Mouse (Mus musculus) stomach, postnatal 0 days (tissue): ENCODE data around the gene Hist1h3f.

Experiments used
- CTCF ChIP-seq: IDR thresholded peaks from 2 replicates; pipeline ENCODE4 v1.5.1; 2016; ENCODE audit warnings: antibody characterized with exemption, low read depth, mild to moderate bottlenecking, moderate library complexity
- EP300 ChIP-seq: optimal IDR thresholded peaks from 2 replicates; pipeline ENCODE3; 2016; ENCODE audit warnings: antibody characterized with exemption

GRCm38 (mm10) chr13:23546694-23547093 lies 2.8 kb downstream of the Hist1h3f start:
- TF ChIP-seq CTCF: no peak
- no peak for TF ChIP-seq EP300
